Mouse (Mus musculus) forebrain, embryonic 16.5 days (tissue): ENCODE data around the gene C87436. TPM values are rescaled to one million over a fixed set of nuclear protein-coding genes. Genes with fewer than 3 reads are reported as not detected.

ENCODE experiments used
- ATAC-seq: fragments of 200-750 bp; cut with Nextera tagmentation; 2 replicates; pipeline ENCODE4 v1.8.0; 2017; ENCODE audit warnings: mild to moderate bottlenecking, moderate library complexity
- H3K27ac ChIP-seq: fragments of 300-500 bp; sonication (generic); 2 replicates; pipeline ENCODE4 v1.5.1; 2014; ENCODE audit warnings: low read length, control low read depth
- H3K27me3 ChIP-seq: fragments of 300-500 bp; sonication (generic); replicated peaks from 2 replicates; pipeline ENCODE4 v1.6.1; 2014; ENCODE audit warnings: low read length; ENCODE audit not compliant: control insufficient read depth, insufficient read depth
- H3K36me3 ChIP-seq: fragments of 300-500 bp; sonication (generic); 2 replicates; pipeline ENCODE4 v1.6.1; 2014; ENCODE audit not compliant: control insufficient read depth, insufficient read depth
- H3K4me1 ChIP-seq: fragments of 300-500 bp; sonication (generic); replicated peaks from 2 replicates; pipeline ENCODE4 v1.6.1; 2014; ENCODE audit warnings: low read length; ENCODE audit not compliant: control insufficient read depth, insufficient read depth
- H3K4me2 ChIP-seq: fragments of 300-500 bp; sonication (generic); 2 replicates; pipeline ENCODE4 v1.6.1; 2014; ENCODE audit warnings: mild to moderate bottlenecking, low read length, control low read depth
- H3K4me3 ChIP-seq: fragments of 300-500 bp; sonication (generic); replicated peaks from 2 replicates; pipeline ENCODE4 v1.5.1; 2014; ENCODE audit warnings: mild to moderate bottlenecking, low read length, control low read depth
- H3K9ac ChIP-seq: fragments of 300-500 bp; sonication (generic); replicated peaks from 2 replicates; pipeline ENCODE4 v1.6.1; 2014; ENCODE audit warnings: low read depth, low read length, control low read depth
- H3K9me3 ChIP-seq: fragments of 300-500 bp; sonication (generic); 2 replicates; pipeline ENCODE4 v1.6.1; 2016; ENCODE audit warnings: low read length; ENCODE audit not compliant: control insufficient read depth
- WGBS: fragments of 180-500 bp; shearing (Covaris S2); extraction: QIAGEN DNeasy Blood & Tissue Kit; methylation state at CpG from one replicate; pipeline ENCODE4 v1.1.7; 2014; 5-methylcytosine and 5-hydroxymethylcytosine counted together
- polyA plus RNA-seq: library from polyadenylated mRNA; unstranded; fragments of >200 nt; fragmentation: Nextera tagmentation; extraction: Ambion mirVana; gene quantifications from 2 replicates; pipeline ENCODE4 v1.2.1, GENCODE M21; 2015

C87436 gene
- polyA plus RNA-seq, 1 experiment from 2014 or later: 34.2 TPM

DNA sequence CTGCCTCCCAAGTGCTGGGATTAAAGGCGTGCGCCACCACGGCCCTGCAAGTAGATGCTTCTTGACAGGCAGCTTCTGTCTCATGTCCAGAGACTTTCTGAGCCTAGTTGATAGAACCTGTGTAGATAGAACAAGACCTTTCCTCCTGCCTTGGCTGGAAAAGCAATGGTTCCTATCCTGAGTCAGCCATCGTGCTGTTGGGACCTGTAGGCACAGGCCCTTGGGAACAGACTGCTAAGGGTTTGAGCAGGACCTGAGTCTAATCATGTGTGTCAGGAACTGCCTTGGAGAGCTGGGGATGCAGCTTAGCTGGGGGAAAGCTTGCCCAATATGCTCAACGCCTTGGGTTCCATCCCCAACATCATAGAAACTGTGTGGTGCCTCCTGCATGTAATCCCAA, 35.9 kb downstream of the C87436 start:
- Histone ChIP-seq H3K4me2 (no peak overlapping the region), H3K9ac (no peak overlapping the region), H3K9me3 (no peaks in the 10 kb centered on the region), H3K36me3 (0 out of 2 replicates have a peak, but pooled peaks cover 5% of the 10 kb centered on the region), H3K4me1 (peaks cover 16% of the 10 kb centered on the region), H3K27me3 (no peaks in the 10 kb centered on the region), H3K4me3 (no peak overlapping the region), H3K27ac (no peak overlapping the region)
- ATAC-seq: no peak
- over 99% methylated on average over 5 of the region's 5 CpGs for WGBS

DNA sequence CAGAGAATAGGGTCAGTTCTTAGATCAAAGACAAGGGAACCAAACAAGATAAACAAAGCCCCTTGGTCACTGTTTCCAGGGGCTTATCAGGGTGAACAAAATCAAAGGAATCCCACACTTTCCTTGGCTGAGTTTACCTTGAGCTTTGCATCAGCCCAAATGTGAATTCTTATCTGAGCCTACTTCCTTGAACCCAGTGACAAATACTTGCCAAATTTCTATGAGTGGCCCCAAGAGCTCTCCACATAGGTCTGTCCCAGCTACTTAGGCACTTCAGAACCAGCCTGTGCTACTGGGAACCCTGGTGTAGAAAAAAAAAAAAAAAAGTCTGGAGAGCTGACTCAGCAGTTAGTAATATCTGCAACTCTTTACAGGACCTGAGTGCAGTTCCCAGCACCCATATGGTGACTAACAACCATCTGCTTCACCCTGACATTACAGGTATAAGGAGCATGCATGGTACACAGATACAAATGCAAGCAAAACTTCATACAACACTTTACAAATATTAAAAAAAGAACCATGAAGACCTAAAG, 36.5 kb downstream of the C87436 start:
- Histone ChIP-seq H3K36me3 (0 out of 2 replicates have a peak, but pooled peaks cover 4% of the 10 kb centered on the region), H3K9me3 (no peaks in the 10 kb centered on the region), H3K4me3 (no peak overlapping the region), H3K9ac (no peak overlapping the region), H3K4me2 (no peak overlapping the region), H3K4me1 (peaks cover 16% of the 10 kb centered on the region), H3K27me3 (no peaks in the 10 kb centered on the region), H3K27ac (no peak overlapping the region)
- ATAC-seq: no peak

DNA sequence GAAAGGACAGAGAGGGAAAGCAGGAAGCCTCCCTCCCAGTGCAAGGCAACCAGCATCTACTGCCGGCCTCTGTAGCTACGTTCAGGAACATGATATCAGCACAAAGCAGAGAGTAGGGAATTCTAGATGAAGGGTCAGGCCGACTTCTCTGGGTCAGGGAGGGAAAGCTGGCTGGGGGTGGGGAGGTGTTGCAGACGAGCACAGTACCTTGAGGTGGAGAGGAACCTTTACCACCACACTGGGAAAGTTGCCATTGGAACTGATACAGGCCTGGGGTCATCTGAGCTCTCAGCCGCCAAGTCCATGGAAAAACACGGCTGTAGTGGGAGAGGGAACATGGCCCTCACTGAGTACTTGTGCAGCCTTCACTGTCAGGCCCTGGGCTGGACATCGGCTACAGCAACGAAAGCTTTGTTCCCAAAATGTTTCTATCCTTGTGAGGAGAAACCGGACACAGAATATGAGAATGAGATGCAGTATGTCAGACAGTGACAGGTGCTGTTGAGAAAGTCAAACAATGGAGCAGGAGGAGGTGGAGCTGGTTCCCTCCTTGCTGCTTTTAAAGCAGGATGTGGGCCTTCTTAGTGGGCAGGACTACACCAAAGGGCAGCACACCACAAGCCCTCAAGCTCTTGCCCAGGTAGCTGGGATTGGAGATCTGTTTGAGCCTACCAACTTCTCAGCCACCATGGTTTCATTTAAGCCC, 37.4 kb downstream of the C87436 start:
- H3K4me3 ChIP-seq: no peak overlapping the region
- H3K4me2 ChIP-seq: no peak overlapping the region
- no peaks in the 10 kb centered on the region for H3K36me3 ChIP-seq
- WGBS: 78% methylated on average over 9 of the region's 9 CpGs
- no peaks in the 10 kb centered on the region for H3K9me3 ChIP-seq
- H3K4me1 ChIP-seq: peaks cover 16% of the 10 kb centered on the region
- no peak for ATAC-seq
- no peaks in the 10 kb centered on the region for H3K27me3 ChIP-seq
- H3K9ac ChIP-seq: no peak overlapping the region
- no peak overlapping the region for H3K27ac ChIP-seq

DNA sequence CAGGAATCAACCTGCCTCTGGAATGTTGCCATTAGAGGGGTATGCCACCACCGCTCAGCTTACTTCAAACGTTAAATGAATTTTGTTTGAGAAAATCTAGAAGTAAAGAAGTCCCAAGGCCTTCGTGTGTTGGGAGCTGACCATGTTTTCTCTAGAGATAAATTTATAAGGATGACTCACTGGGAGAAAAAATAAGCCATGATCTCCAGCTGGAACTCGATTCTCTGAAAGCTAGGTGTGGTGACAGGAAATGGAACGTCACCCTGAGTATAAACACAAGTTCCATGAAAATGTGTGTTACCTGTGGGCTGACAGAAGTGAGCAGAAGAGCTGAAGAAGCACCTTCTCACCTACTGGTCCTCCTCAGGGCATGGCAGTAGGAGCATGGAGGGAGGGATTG, 38.8 kb downstream of the C87436 start:
- H3K36me3 ChIP-seq: no peaks in the 10 kb centered on the region
- no peak for ATAC-seq
- H3K4me2 ChIP-seq: no peak overlapping the region
- H3K4me3 ChIP-seq: no peak overlapping the region
- H3K9ac ChIP-seq: no peak overlapping the region
- no peak overlapping the region for H3K27ac ChIP-seq
- WGBS: 78% methylated on average over 5 of the region's 5 CpGs
- peaks cover 11% of the 10 kb centered on the region for H3K4me1 ChIP-seq
- no peaks in the 10 kb centered on the region for H3K9me3 ChIP-seq
- H3K27me3 ChIP-seq: no peaks in the 10 kb centered on the region

DNA sequence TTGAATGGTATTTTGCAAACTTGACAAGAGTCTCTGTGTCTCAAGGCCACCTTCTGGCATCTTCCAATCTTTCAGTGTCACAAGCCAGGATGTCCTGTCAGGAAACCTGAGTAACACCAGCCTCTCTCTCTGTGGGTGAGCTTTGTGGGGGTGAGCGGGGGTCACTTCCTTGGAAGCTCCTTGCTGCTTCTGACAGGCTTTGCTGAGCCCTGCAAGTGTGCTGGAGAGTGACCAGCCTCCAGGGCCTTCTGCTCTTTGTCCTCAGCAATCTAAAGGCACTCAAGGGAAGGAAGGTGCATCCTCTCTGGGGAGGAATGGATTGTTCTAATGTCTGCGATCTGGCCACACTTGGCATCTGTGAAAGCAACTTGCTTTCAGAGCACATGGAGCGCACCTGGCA, 41.1 kb downstream of the C87436 start:
- H3K9me3 ChIP-seq: no peaks in the 10 kb centered on the region
- WGBS: 72% methylated on average over 3 of the region's 3 CpGs
- H3K4me1 ChIP-seq: no peaks in the 10 kb centered on the region
- no peak for ATAC-seq
- no peak overlapping the region for H3K4me2 ChIP-seq
- no peak overlapping the region for H3K4me3 ChIP-seq
- H3K27ac ChIP-seq: no peak overlapping the region
- no peaks in the 10 kb centered on the region for H3K36me3 ChIP-seq
- H3K27me3 ChIP-seq: no peaks in the 10 kb centered on the region
- no peak overlapping the region for H3K9ac ChIP-seq

DNA sequence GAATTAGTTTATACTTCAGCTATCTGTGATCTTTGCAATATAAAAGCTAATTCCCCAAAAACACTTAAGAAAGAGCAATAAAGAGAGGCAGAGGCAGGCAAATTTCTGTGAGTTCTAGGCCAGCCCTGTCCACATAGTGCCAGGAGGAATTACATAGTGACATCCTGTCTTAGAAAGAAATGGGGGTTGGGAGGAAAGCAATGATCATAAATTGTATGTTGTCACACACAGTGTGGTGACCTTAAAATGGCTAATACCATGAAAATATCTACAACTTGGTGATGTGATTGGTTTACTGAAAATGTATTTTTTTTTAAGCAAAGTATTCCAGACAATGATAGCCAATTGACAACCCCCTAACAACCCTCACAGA, 41.6 kb downstream of the C87436 start:
- no peaks in the 10 kb centered on the region for H3K27me3 ChIP-seq
- H3K4me1 ChIP-seq: no peaks in the 10 kb centered on the region
- ATAC-seq: no peak

DNA sequence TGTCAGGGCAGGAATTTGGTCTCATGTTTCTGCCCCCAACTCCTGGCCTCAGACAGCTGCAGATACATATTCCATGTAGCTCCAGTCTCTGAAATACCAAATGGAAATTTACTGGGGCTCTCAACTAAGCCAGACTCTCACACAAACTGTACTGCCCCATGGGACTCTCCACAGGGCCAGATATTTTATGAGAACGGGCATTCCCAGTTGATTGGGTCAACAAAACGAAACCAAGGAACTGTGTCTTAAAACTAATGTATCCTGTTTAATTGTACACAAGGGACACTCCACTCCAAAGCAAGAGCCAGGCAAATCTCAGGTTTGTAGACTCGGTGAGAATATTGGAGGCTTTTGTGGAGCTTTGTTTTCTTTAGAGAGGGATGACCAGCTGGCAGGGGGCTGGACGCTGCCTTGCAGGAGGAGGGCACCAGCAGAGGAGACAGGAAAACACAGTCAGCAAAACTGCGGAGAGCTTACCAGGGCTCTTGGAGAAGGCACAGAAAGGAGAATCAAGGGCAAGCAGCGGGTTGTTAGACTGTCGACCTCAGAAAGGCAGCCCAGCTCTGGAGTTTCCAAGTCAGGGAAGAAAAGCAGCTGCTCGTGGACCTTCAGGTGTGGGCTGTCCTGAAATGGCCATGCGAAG, 42.1 kb downstream of the C87436 start:
- Histone ChIP-seq H3K4me1 (no peaks in the 10 kb centered on the region), H3K9ac (no peak overlapping the region), H3K36me3 (no peaks in the 10 kb centered on the region), H3K27me3 (no peaks in the 10 kb centered on the region), H3K27ac (no peak overlapping the region), H3K4me3 (no peak overlapping the region), H3K9me3 (no peaks in the 10 kb centered on the region), H3K4me2 (no peak overlapping the region)
- 44% methylated on average over 9 of the region's 9 CpGs for WGBS
- ATAC-seq: no peak

More for the DNA sequence above, 41.6 kb downstream of the C87436 start:
- H3K9ac ChIP-seq: no peak overlapping the region
- H3K9me3 ChIP-seq: no peaks in the 10 kb centered on the region
- H3K36me3 ChIP-seq: no peaks in the 10 kb centered on the region
- no peak overlapping the region for H3K4me2 ChIP-seq
- no peak overlapping the region for H3K4me3 ChIP-seq
- no peak overlapping the region for H3K27ac ChIP-seq

DNA sequence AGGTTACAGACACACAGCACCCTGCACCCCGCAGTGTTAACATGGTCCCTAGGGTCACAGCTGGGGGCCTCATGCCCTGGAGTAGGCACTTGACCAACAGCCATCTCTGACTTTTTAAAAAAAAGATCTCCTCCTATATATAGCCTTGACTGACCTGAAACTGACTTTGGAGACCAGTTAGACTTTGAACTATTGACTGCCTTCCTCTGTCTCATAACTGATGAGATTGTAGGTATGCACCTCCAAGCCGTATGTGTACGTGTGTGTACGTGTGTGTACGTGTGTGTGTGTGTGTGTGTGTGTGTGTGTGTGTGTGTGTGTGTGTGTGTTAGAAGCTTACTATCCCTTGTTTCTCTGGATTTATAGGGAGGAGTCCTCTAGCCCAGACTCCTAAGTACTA, 43.7 kb downstream of the C87436 start:
- H3K27ac ChIP-seq: no peak overlapping the region
- no peaks in the 10 kb centered on the region for H3K27me3 ChIP-seq
- H3K9me3 ChIP-seq: no peaks in the 10 kb centered on the region
- H3K4me3 ChIP-seq: no peak overlapping the region
- peaks cover under 1% of the 10 kb centered on the region; the same call in 1 of the 2 replicates for H3K4me1 ChIP-seq
- WGBS: 89% methylated on average over 5 of the region's 5 CpGs
- ATAC-seq: no peak
- no peak overlapping the region for H3K4me2 ChIP-seq
- no peaks in the 10 kb centered on the region for H3K36me3 ChIP-seq
- H3K9ac ChIP-seq: no peak overlapping the region

DNA sequence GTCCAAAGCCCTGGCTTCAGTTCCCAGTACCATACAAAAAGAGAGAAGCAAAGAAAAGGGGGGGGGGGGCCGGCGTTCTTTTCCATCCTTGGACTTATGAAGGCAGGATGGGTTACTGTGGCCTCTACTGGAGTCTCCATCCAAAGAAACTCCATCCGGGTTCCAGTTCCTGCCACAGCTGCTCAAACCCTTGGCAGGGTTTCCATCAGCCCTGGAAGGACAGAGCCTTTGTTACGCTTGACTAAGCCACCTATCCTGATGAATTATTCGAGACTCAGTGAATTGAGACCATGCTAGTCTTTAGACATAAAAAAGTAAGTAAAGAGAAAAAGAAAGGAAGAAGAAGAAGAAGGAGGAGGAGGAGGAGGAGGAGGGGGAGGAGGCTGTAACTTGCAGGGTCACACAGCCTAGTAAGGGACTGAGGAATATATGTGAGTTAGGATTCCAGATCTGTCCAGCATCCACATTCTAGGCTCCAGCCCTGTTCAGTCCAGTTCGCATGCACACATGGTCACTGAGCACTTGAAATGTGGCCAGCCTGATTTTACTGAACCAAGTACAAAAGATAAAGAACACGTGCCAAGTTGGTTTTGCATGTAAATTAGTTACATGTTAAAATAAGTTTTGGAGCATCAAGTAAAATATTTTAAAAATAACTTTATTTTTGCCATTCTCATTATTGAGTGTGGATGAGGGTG, 47.9 kb downstream of the C87436 start:
- H3K27me3 ChIP-seq: no peaks in the 10 kb centered on the region
- no peak overlapping the region for H3K9ac ChIP-seq
- no peaks in the 10 kb centered on the region for H3K36me3 ChIP-seq
- no peak overlapping the region for H3K27ac ChIP-seq
- H3K4me2 ChIP-seq: no peak overlapping the region
- no peak for ATAC-seq
- WGBS: 55% methylated on average over 7 of the region's 7 CpGs
- H3K4me3 ChIP-seq: no peak overlapping the region
- peaks cover 15% of the 10 kb centered on the region for H3K4me1 ChIP-seq
- H3K9me3 ChIP-seq: no peaks in the 10 kb centered on the region
